Mouse (Mus musculus) heart, embryonic 13.5 days (tissue): ENCODE measurements around the gene Dennd6b. TPM values are rescaled to one million over a fixed set of nuclear protein-coding genes. Genes with fewer than 3 reads are reported as not detected.

Source experiments
- ATAC-seq: fragments of 200-750 bp; cut with Nextera tagmentation; 2 replicates; pipeline ENCODE4 v1.8.0; 2017; ENCODE audit warnings: moderate TSS enrichment; ENCODE audit not compliant: insufficient number of reproducible peaks, low FRiP score, low TSS enrichment; ENCODE audit errors: extremely low read depth
- H3K27ac ChIP-seq: fragments of 300-500 bp; sonication (generic); replicated peaks from 2 replicates; pipeline ENCODE4 v1.5.1; 2015; ENCODE audit warnings: moderate library complexity, mild to moderate bottlenecking, inconsistent platforms
- H3K27me3 ChIP-seq: fragments of 300-500 bp; sonication (generic); replicated peaks from 2 replicates; pipeline ENCODE4 v1.6.1; 2015; ENCODE audit warnings: mild to moderate bottlenecking, inconsistent platforms
- H3K36me3 ChIP-seq: fragments of 300-500 bp; sonication (generic); 2 replicates; pipeline ENCODE4 v1.6.1; 2015; ENCODE audit warnings: mild to moderate bottlenecking, inconsistent platforms
- H3K4me1 ChIP-seq: fragments of 300-500 bp; sonication (generic); 2 replicates; pipeline ENCODE4 v1.6.1; 2015; ENCODE audit warnings: inconsistent platforms
- H3K4me2 ChIP-seq: fragments of 300-500 bp; sonication (generic); 2 replicates; pipeline ENCODE4 v1.6.1; 2015; ENCODE audit warnings: inconsistent platforms, mild to moderate bottlenecking, moderate library complexity
- H3K4me3 ChIP-seq: fragments of 300-500 bp; sonication (generic); 2 replicates; pipeline ENCODE4 v1.5.1; 2015; ENCODE audit warnings: moderate library complexity, mild to moderate bottlenecking, inconsistent platforms
- H3K9ac ChIP-seq: fragments of 300-500 bp; sonication (generic); 2 replicates; pipeline ENCODE4 v1.6.1; 2015; ENCODE audit warnings: inconsistent platforms, mild to moderate bottlenecking, moderate library complexity
- H3K9me3 ChIP-seq: fragments of 300-500 bp; sonication (generic); 2 replicates; pipeline ENCODE4 v1.6.1; 2016; ENCODE audit warnings: inconsistent platforms
- WGBS: fragments of 180-500 bp; shearing (Covaris S2); methylation state at CpG from one replicate; pipeline ENCODE4 v1.1.7; 2015; ENCODE audit warnings: mixed read lengths; 5-methylcytosine and 5-hydroxymethylcytosine counted together
- polyA plus RNA-seq: library from polyadenylated mRNA; unstranded; fragments of >200 nt; fragmentation: Nextera tagmentation; extraction: Ambion mirVana; gene quantifications from 2 replicates; pipeline ENCODE4 v1.2.1, GENCODE M21; 2015

Gene Dennd6b
- polyA plus RNA-seq, result 17.4 and 17.9 TPM in 2 replicates

DNA sequence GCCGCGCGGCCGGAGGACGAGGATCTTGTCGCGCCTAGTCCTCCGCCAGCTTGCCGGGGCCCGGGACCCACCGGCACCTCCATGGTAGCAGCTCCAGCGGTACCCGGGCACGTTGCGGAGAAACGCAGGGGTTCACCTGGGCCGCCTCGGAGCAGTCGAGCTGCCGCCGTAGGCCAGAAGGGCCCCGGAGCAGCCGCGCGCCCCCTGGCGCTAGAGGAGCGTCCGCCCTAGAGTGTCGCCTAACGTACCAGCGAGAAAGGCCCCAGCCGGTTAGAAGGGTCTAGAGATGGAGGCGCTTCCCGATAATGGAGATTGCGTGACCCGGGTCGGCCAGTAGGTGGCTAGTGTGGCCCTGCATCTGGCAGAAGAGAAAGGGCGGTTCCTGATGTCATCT lies at the start of gene Dennd6b:
Gene Dennd6b, minus strand, starts transcription at position 184 of the 394 bp plus-strand sequence.
- ATAC-seq, result peak; percentile 96
- Histone ChIP-seq H3K36me3 (peaks cover 2% of the 10 kb centered on the region; the same call in 1 of the 2 replicates), H3K27me3 (no peaks in the 10 kb centered on the region), H3K9ac (peak within 1 kb of the TSS; percentile 99), H3K9me3 (no peaks in the 10 kb centered on the region), H3K27ac (peak within 1 kb of the TSS; percentile 99), H3K4me2 (peak within 1 kb of the TSS; percentile 77), H3K4me1 (peaks cover 19% of the 10 kb centered on the region), H3K4me3 (peak within 1 kb of the TSS; percentile 98)
- WGBS, result under 1% methylated on average over 38 of the region's 38 CpGs

GRCm38 (mm10) chr15:89241025-89241424 lies 44.7 kb upstream of the Dennd6b start:
- Histone ChIP-seq H3K36me3 (peaks cover 46% of the 10 kb centered on the region), H3K4me2 (no peak overlapping the region), H3K27me3 (no peaks in the 10 kb centered on the region), H3K4me1 (peaks cover 14% of the 10 kb centered on the region), H3K27ac (no peak overlapping the region), H3K9me3 (no peaks in the 10 kb centered on the region), H3K4me3 (no peak overlapping the region), H3K9ac (no peak overlapping the region)
- ATAC-seq, result no peak
- 64% methylated on average over 2 of the region's 2 CpGs for WGBS

- Histone ChIP-seq H3K9me3 (no peaks in the 10 kb centered on the region), H3K27ac (peak overlapping the region; percentile 70), H3K27me3 (no peaks in the 10 kb centered on the region), H3K4me3 (no peak overlapping the region), H3K4me2 (no peak overlapping the region), H3K36me3 (peaks cover 35% of the 10 kb centered on the region), H3K9ac (no peak overlapping the region), H3K4me1 (peaks cover 14% of the 10 kb centered on the region)
- WGBS, result 53% methylated on average over 3 of the region's 3 CpGs
- no peak for ATAC-seq
Measured at GRCm38 (mm10) chr15:89239751-89240392, 43.6 kb upstream of the Dennd6b start.

GRCm38 (mm10) chr15:89234052-89234451 lies 37.8 kb upstream of the Dennd6b start:
- ATAC-seq, result no peak
- Histone ChIP-seq H3K9me3 (no peaks in the 10 kb centered on the region), H3K27ac (no peak overlapping the region), H3K27me3 (no peaks in the 10 kb centered on the region), H3K4me2 (no peak overlapping the region), H3K4me3 (no peak overlapping the region), H3K9ac (no peak overlapping the region), H3K4me1 (peaks cover 5% of the 10 kb centered on the region), H3K36me3 (peaks cover 14% of the 10 kb centered on the region)
- 83% methylated on average over 4 of the region's 4 CpGs for WGBS

GRCm38 (mm10) chr15:89233586-89233985 lies 37.3 kb upstream of the Dennd6b start:
- no peaks in the 10 kb centered on the region for H3K27me3 ChIP-seq
- H3K36me3 ChIP-seq, result peaks cover 14% of the 10 kb centered on the region
- H3K4me3 ChIP-seq, result no peak overlapping the region
- no peaks in the 10 kb centered on the region for H3K9me3 ChIP-seq
- H3K27ac ChIP-seq, result no peak overlapping the region
- H3K4me2 ChIP-seq, result no peak overlapping the region
- peaks cover under 1% of the 10 kb centered on the region; the same call in 1 of the 2 replicates for H3K4me1 ChIP-seq
- no peak overlapping the region for H3K9ac ChIP-seq
- WGBS, result 41% methylated on average over 2 of the region's 2 CpGs
- ATAC-seq, result no peak

DNA sequence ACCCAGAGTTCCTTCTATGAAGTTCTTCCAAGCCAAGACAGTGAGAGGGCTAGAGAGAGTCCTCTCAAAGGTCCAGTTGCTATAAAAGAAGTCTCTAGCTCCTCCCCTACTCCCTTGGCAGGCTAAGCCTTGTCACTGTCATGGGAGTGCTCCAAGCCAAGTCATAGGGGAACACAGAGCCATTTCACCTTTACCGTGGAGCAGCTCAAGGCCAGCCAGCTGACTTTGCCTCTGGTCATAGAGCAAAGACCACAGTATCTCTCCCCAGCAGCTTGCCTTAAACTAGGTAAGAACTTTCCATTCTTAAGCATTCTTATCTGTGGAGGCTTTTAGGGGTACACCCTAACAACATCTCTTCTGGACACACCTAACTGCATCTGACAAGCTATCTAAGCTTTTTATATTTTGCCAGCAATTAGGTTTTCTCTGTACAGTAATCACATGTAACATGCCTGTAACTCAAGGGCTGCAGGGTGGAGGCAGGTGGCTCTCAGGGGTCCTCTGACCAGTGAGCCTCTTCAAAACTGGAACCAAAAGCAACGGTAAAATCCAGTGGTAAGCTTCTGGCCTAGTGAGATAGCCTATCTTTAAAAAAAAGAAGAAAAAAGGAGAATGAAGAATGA lies 19.4 kb upstream of the Dennd6b start:
- Histone ChIP-seq H3K27ac (peak overlapping the region; percentile 46), H3K9ac (0 out of 2 replicates have a peak overlapping the region, but pooled peaks have one; percentile 21), H3K9me3 (no peaks in the 10 kb centered on the region; the same call in 1 of the 2 replicates), H3K4me3 (no peak overlapping the region), H3K36me3 (peaks cover 15% of the 10 kb centered on the region), H3K27me3 (no peaks in the 10 kb centered on the region), H3K4me1 (peaks cover 39% of the 10 kb centered on the region), H3K4me2 (no peak overlapping the region)
- no peak for ATAC-seq
- WGBS, result 43% methylated on average over 2 of the region's 2 CpGs

GRCm38 (mm10) chr15:89214953-89215352 lies 18.7 kb upstream of the Dennd6b start:
- H3K9me3 ChIP-seq, result no peaks in the 10 kb centered on the region; the same call in 1 of the 2 replicates
- 89% methylated on average over 3 of the region's 3 CpGs for WGBS
- H3K27me3 ChIP-seq, result no peaks in the 10 kb centered on the region
- no peak overlapping the region for H3K4me3 ChIP-seq
- H3K27ac ChIP-seq, result peak overlapping the region; percentile 46; the same call in 1 of the 2 replicates
- no peak for ATAC-seq
- H3K4me2 ChIP-seq, result no peak overlapping the region
- H3K9ac ChIP-seq, result no peak overlapping the region
- peaks cover 44% of the 10 kb centered on the region for H3K4me1 ChIP-seq
- peaks cover 15% of the 10 kb centered on the region for H3K36me3 ChIP-seq

GRCm38 (mm10) chr15:89213517-89213916 lies 17.2 kb upstream of the Dennd6b start:
- H3K4me1 ChIP-seq, result peaks cover 46% of the 10 kb centered on the region
- WGBS, result 60% methylated on average over 3 of the region's 3 CpGs
- no peak overlapping the region for H3K4me3 ChIP-seq
- no peak overlapping the region; the same call in 1 of the 2 replicates for H3K9ac ChIP-seq
- H3K36me3 ChIP-seq, result peaks cover 15% of the 10 kb centered on the region
- H3K27ac ChIP-seq, result no peak overlapping the region
- no peaks in the 10 kb centered on the region; the same call in 1 of the 2 replicates for H3K9me3 ChIP-seq
- H3K4me2 ChIP-seq, result peak overlapping the region; percentile 17; the same call in 1 of the 2 replicates
- no peak for ATAC-seq
- H3K27me3 ChIP-seq, result no peaks in the 10 kb centered on the region

GRCm38 (mm10) chr15:89212495-89212894 lies 16.2 kb upstream of the Dennd6b start:
- peak overlapping the region; percentile 85 for H3K4me2 ChIP-seq
- peaks cover 46% of the 10 kb centered on the region for H3K4me1 ChIP-seq
- WGBS, result 61% methylated on average over 6 of the region's 6 CpGs
- H3K36me3 ChIP-seq, result peaks cover 15% of the 10 kb centered on the region
- peak overlapping the region; percentile 95 for H3K4me3 ChIP-seq
- ATAC-seq, result no peak
- H3K27me3 ChIP-seq, result no peaks in the 10 kb centered on the region
- H3K9ac ChIP-seq, result peak overlapping the region; percentile 96
- 0 out of 2 replicates have a peak overlapping the region, but pooled peaks have one; percentile 91 for H3K27ac ChIP-seq
- H3K9me3 ChIP-seq, result no peaks in the 10 kb centered on the region; the same call in 1 of the 2 replicates

- peak; percentile 6; the same call in 1 of the 2 replicates for ATAC-seq
- Histone ChIP-seq H3K4me2 (peak overlapping the region; percentile 85), H3K4me3 (peak overlapping the region; percentile 95), H3K27ac (peak overlapping the region; percentile 91), H3K9me3 (no peaks in the 10 kb centered on the region; the same call in 1 of the 2 replicates), H3K36me3 (peaks cover 13% of the 10 kb centered on the region), H3K27me3 (no peaks in the 10 kb centered on the region), H3K9ac (peak overlapping the region; percentile 96), H3K4me1 (peaks cover 46% of the 10 kb centered on the region)
- under 1% methylated on average over 34 of the region's 35 CpGs for WGBS
Measured at GRCm38 (mm10) chr15:89211716-89212461, 15.6 kb upstream of the Dennd6b start.
